Mouse (Mus musculus) liver, postnatal 0 days (tissue): ENCODE data around the gene Ddt. TPM values are rescaled to one million over a fixed set of nuclear protein-coding genes. Genes with fewer than 3 reads are reported as not detected.

ENCODE experiments used
- ATAC-seq: fragments of 200-750 bp; cut with Nextera tagmentation; 2 replicates; pipeline ENCODE4 v1.8.0; 2017; ENCODE audit warnings: mild to moderate bottlenecking, moderate library complexity
- DNase-seq: peaks from one replicate; pipeline ENCODE4 v3.0.0-alpha.2; 2016
- H3K27ac ChIP-seq: fragments of 300-500 bp; sonication (generic); 2 replicates; pipeline ENCODE4 v1.5.1; 2014; ENCODE audit warnings: antibody characterized with exemption, moderate library complexity, mild to moderate bottlenecking, low read depth
- H3K27me3 ChIP-seq: fragments of 300-500 bp; sonication (generic); 2 replicates; pipeline ENCODE4 v1.6.1; 2014; ENCODE audit warnings: low read length, control low read depth, mixed read lengths; ENCODE audit not compliant: insufficient read depth
- H3K36me3 ChIP-seq: fragments of 300-500 bp; sonication (generic); replicated peaks from 2 replicates; pipeline ENCODE4 v1.6.1; 2014; ENCODE audit warnings: mild to moderate bottlenecking, control low read depth, low read length, moderate library complexity, mixed read lengths; ENCODE audit not compliant: insufficient read depth
- H3K4me1 ChIP-seq: fragments of 300-500 bp; sonication (generic); 2 replicates; pipeline ENCODE4 v1.6.1; 2014; ENCODE audit warnings: antibody characterized with exemption, mild to moderate bottlenecking, control low read depth; ENCODE audit not compliant: insufficient read depth
- H3K4me2 ChIP-seq: fragments of 300-500 bp; sonication (generic); 2 replicates; pipeline ENCODE4 v1.6.1; 2014; ENCODE audit warnings: low read depth, mild to moderate bottlenecking, low read length, moderate library complexity, mixed read lengths
- H3K4me3 ChIP-seq: fragments of 300-500 bp; sonication (generic); 2 replicates; pipeline ENCODE4 v1.5.1; 2014; ENCODE audit warnings: low read depth, low read length
- H3K9ac ChIP-seq: fragments of 300-500 bp; sonication (generic); replicated peaks from 2 replicates; pipeline ENCODE4 v1.6.1; 2014; ENCODE audit warnings: mild to moderate bottlenecking, moderate library complexity
- H3K9me3 ChIP-seq: fragments of 300-500 bp; sonication (generic); 2 replicates; pipeline ENCODE4 v1.6.1; 2016; ENCODE audit warnings: mild to moderate bottlenecking, control low read depth, low read length, mixed read lengths
- CTCF ChIP-seq: sonication (generic); IDR thresholded peaks from 2 replicates; pipeline ENCODE4 v1.5.1; 2016; ENCODE audit warnings: antibody characterized with exemption, low read depth
- EP300 ChIP-seq: IDR thresholded peaks from 2 replicates; pipeline ENCODE4 v1.6.1; 2016; ENCODE audit warnings: antibody characterized with exemption, low read depth, mild to moderate bottlenecking
- WGBS: fragments of 180-500 bp; shearing (Covaris S2); extraction: QIAGEN DNeasy Blood & Tissue Kit; methylation state at CpG from one replicate; pipeline ENCODE4 v1.1.7; 2014; ENCODE audit not compliant: insufficient replicate concordance; 5-methylcytosine and 5-hydroxymethylcytosine counted together
- polyA plus RNA-seq: library from polyadenylated mRNA; unstranded; fragments of >200 nt; fragmentation: Nextera tagmentation; extraction: Ambion mirVana; gene quantifications from 2 replicates; pipeline ENCODE4 v1.2.1, GENCODE M21; 2015

Ddt gene
- polyA plus RNA-seq, 1 experiment from 2014 or later, result 739 TPM

DNA sequence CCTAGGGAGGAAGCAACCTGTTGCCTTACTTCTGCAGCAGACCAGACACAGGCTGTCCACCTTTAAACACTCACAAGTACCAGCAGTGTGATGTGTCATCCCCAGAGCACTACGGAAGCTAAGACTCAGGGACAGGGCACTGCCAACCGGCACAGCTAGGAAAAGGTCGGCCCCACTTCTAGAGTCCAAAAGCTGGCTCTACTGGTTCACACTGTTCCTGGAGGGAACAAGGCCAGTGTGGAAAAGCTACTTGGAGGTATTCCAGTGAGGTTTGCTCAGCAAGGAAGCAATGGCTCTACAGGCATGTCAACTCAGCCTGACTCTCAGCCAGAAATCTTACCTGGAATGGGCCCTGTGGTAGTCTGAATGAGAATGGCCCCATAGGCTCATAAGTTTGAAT lies 32.3 kb downstream of the Ddt start:
- no peak for ATAC-seq

DNA sequence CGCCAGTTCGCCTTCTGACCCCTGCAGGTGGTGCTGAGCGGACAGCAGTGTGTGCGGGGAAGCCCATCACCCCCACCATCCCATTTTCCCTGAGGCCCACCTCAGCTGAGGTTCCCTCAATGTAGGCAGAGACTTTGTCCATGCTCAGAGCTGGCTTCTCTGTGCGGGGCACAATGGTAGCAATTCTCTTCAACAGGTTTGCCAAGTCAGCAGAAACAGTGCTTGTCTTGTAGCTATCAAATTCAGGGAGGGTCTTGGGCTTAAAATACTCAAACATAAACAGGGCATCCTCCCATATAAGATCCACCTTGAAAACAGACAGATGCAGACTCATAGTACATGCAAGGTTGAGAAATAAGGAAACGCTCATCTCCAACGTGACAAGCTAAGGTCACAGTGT lies 47.8 kb downstream of the Ddt start:
- ATAC-seq (no peak), DNase-seq (no peak)
- Histone ChIP-seq H3K27me3 (no peaks in the 10 kb centered on the region), H3K36me3 (peaks cover 68% of the 10 kb centered on the region), H3K9me3 (no peaks in the 10 kb centered on the region), H3K9ac (no peak overlapping the region), H3K4me1 (no peaks in the 10 kb centered on the region), H3K27ac (no peak overlapping the region), H3K4me3 (no peak overlapping the region), H3K4me2 (no peak overlapping the region)
- TF ChIP-seq CTCF (no peak), EP300 (no peak)
- 95% methylated on average over 7 of the region's 7 CpGs for WGBS

More for the DNA sequence above, 32.3 kb downstream of the Ddt start:
- peaks cover 9% of the 10 kb centered on the region for H3K4me1 ChIP-seq
- H3K9me3 ChIP-seq, result no peaks in the 10 kb centered on the region
- DNase-seq, result no peak
- peaks cover 88% of the 10 kb centered on the region for H3K36me3 ChIP-seq
- H3K9ac ChIP-seq, result no peak overlapping the region
- no peak overlapping the region for H3K27ac ChIP-seq
- no peaks in the 10 kb centered on the region for H3K27me3 ChIP-seq
- no peak for TF ChIP-seq CTCF
- TF ChIP-seq EP300, result no peak
- no peak overlapping the region for H3K4me2 ChIP-seq
- 91% methylated on average over 3 of the region's 3 CpGs for WGBS
- no peak overlapping the region for H3K4me3 ChIP-seq

Other genes starting within 250 kb of the Ddt start
- 0.05 and 0.06 TPM in 2 replicates for gene Lrrc75b, start 213.1 kb downstream of the Ddt start, polyA plus RNA-seq
- gene Ggt1, start 211.8 kb downstream of the Ddt start, polyA plus RNA-seq, result 27.4 and 28.6 TPM in 2 replicates
- gene Ggt5, start 184.1 kb downstream of the Ddt start, polyA plus RNA-seq, result 0.81 and 1.4 TPM in 2 replicates
- 1.6 TPM in 2 replicates for gene Susd2, start 129.4 kb downstream of the Ddt start, polyA plus RNA-seq
- gene Cabin1, start 9.1 kb downstream of the Ddt start, polyA plus RNA-seq, result 8.2 and 9.1 TPM in 2 replicates
- gene Gm20441, start 7.5 kb upstream of the Ddt start, polyA plus RNA-seq, result 0.24 TPM in 1 of 2 replicates, not detected in the other
- 32.6 and 39.3 TPM in 2 replicates for gene Gstt3, start 8.0 kb upstream of the Ddt start, polyA plus RNA-seq
- 77.5 and 78.5 TPM in 2 replicates for gene Gstt1, start 25.2 kb upstream of the Ddt start, polyA plus RNA-seq
- gene Gstt4, start 49.1 kb upstream of the Ddt start, polyA plus RNA-seq, result not detected in 2 replicates
- 148 and 175 TPM in 2 replicates for gene Gstt2, start 64.0 kb upstream of the Ddt start, polyA plus RNA-seq
- 1,043 and 1,160 TPM in 2 replicates for gene Mif, start 86.8 kb upstream of the Ddt start, polyA plus RNA-seq
- gene Derl3, start 120.0 kb upstream of the Ddt start, polyA plus RNA-seq, result 0.52 and 0.95 TPM in 2 replicates
- gene Smarcb1, start 148.2 kb upstream of the Ddt start, polyA plus RNA-seq, result 35.5 and 36.0 TPM in 2 replicates
- 1,168 and 1,173 TPM in 2 replicates for gene Chchd10, start 159.7 kb upstream of the Ddt start, polyA plus RNA-seq
- 2.8 and 3.6 TPM in 2 replicates for gene Mmp11, start 163.1 kb upstream of the Ddt start, polyA plus RNA-seq
- 6.9 and 8.6 TPM in 2 replicates for gene Gm867, start 167.3 kb upstream of the Ddt start, polyA plus RNA-seq
- gene Vpreb3, start 169.6 kb upstream of the Ddt start, polyA plus RNA-seq, result 61.6 and 65.5 TPM in 2 replicates
- gene Gm5134, start 181.1 kb upstream of the Ddt start, polyA plus RNA-seq, result 0.04 and 0.06 TPM in 2 replicates